Mouse (Mus musculus): ENCODE data around the gene Atg4b. TPM values are rescaled to one million over a fixed set of nuclear protein-coding genes. Genes with fewer than 3 reads are reported as not detected.
A peak's percentile ranks its signal among the peaks of the same experiment; 100 is the strongest.

The Atg4b gene
- 85.3 and 95.0 TPM in 2 replicates for polyA plus RNA-seq (2015; fragmentation: Nextera tagmentation; extraction: Ambion mirVana)

GRCm38 (mm10) chr1:93751290-93751689, at the start of gene Atg4b:
TSS of gene Atg4b (plus strand) at chr1:93751500.
- Histone ChIP-seq H3K4me2 (replicated peaks; ENCODE audit: low read depth, low read length) (no peak within 1 kb of the TSS), H3K4me1 (ENCODE audit: insufficient read depth, low read length) (peaks cover 16% of the 10 kb centered on the region), H3K4me3 (ENCODE audit: low read length) (no peak within 1 kb of the TSS), H3K27ac (ENCODE audit: low read length) (no peak within 1 kb of the TSS), H3K9me3 (ENCODE audit: low read length) (no peaks in the 10 kb centered on the region), H3K27me3 (ENCODE audit: insufficient read depth, low read length) (no peaks in the 10 kb centered on the region), H3K9ac (replicated peaks; ENCODE audit: low read length) (no peak within 1 kb of the TSS), H3K36me3 (ENCODE audit: insufficient read depth, low read length) (peaks cover 20% of the 10 kb centered on the region)
- WGBS = 85% methylated on average over 6 of the region's 6 CpGs
- no peak for ATAC-seq (ENCODE audit: low FRiP score, low TSS enrichment)

- Histone ChIP-seq H3K4me2 (replicated peaks; ENCODE audit: low read depth, low read length) (no peak overlapping the region), H3K27me3 (ENCODE audit: insufficient read depth, low read length) (no peaks in the 10 kb centered on the region), H3K4me3 (ENCODE audit: low read length) (no peak overlapping the region), H3K27ac (ENCODE audit: low read length) (no peak overlapping the region), H3K4me1 (ENCODE audit: insufficient read depth, low read length) (0 out of 2 replicates have a peak, but pooled peaks cover 8% of the 10 kb centered on the region), H3K36me3 (ENCODE audit: insufficient read depth, low read length) (peaks cover 23% of the 10 kb centered on the region), H3K9me3 (ENCODE audit: low read length) (no peaks in the 10 kb centered on the region), H3K9ac (replicated peaks; ENCODE audit: low read length) (no peak overlapping the region)
- no peak for ATAC-seq (ENCODE audit: low FRiP score, low TSS enrichment)
- 81% methylated on average over 1 of the region's 1 CpGs for WGBS
Measured at GRCm38 (mm10) chr1:93702106-93702505, 49.2 kb upstream of the Atg4b start.

DNA sequence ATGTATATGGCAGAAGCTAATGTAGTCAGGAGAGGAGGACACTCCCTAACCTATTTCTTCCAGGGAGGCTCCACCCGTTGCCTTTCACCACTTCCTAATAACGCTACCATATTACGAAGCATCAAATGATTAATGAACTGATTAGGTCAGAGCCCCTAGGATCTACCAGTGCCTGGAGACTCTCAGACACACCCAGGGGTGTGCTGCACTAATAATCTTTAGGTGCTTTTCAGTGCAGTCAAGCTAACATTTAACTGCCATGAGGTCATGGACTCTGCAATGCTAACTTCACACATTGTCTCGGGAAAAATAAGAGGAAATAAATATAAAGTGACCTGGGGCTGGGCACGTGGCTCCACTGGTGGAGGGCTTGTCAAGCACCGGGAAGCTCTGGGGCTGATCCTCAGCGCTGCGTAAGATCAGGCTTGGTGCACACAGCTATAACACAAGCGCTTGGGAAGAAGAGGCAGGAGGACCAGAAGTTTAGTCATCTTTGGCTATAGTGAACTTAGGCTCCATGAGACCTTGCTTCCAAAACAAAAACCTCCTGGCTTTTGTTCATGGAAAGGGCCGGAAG, 47.7 kb upstream of the Atg4b start:
- no peak overlapping the region for H3K4me3 ChIP-seq (ENCODE audit: low read length)
- no peak for ATAC-seq (ENCODE audit: low FRiP score, low TSS enrichment)
- no peak overlapping the region for H3K9ac ChIP-seq (replicated peaks; ENCODE audit: low read length)
- no peaks in the 10 kb centered on the region for H3K4me1 ChIP-seq (ENCODE audit: insufficient read depth, low read length)
- peaks cover 25% of the 10 kb centered on the region for H3K36me3 ChIP-seq (ENCODE audit: insufficient read depth, low read length)
- H3K4me2 ChIP-seq (replicated peaks; ENCODE audit: low read depth, low read length) = no peak overlapping the region
- H3K27ac ChIP-seq (ENCODE audit: low read length) = no peak overlapping the region
- H3K27me3 ChIP-seq (ENCODE audit: insufficient read depth, low read length) = no peaks in the 10 kb centered on the region
- 86% methylated on average over 10 of the region's 10 CpGs for WGBS
- H3K9me3 ChIP-seq (ENCODE audit: low read length) = 0 out of 2 replicates have a peak, but pooled peaks cover 2% of the 10 kb centered on the region

- 89% methylated on average over 9 of the region's 9 CpGs for WGBS
Measured at GRCm38 (mm10) chr1:93704341-93704740, 47.0 kb upstream of the Atg4b start.

GRCm38 (mm10) chr1:93705389-93705788, 45.9 kb upstream of the Atg4b start:
- H3K9me3 ChIP-seq (ENCODE audit: low read length) = 0 out of 2 replicates have a peak, but pooled peaks cover 3% of the 10 kb centered on the region
- ATAC-seq (ENCODE audit: low FRiP score, low TSS enrichment) = no peak
- H3K36me3 ChIP-seq (ENCODE audit: insufficient read depth, low read length) = peaks cover 27% of the 10 kb centered on the region
- H3K4me3 ChIP-seq (ENCODE audit: low read length) = no peak overlapping the region
- H3K4me1 ChIP-seq (ENCODE audit: insufficient read depth, low read length) = no peaks in the 10 kb centered on the region
- no peak overlapping the region for H3K9ac ChIP-seq (replicated peaks; ENCODE audit: low read length)
- H3K4me2 ChIP-seq (replicated peaks; ENCODE audit: low read depth, low read length) = no peak overlapping the region
- no peaks in the 10 kb centered on the region for H3K27me3 ChIP-seq (ENCODE audit: insufficient read depth, low read length)
- WGBS = 74% methylated on average over 3 of the region's 3 CpGs
- no peak overlapping the region for H3K27ac ChIP-seq (ENCODE audit: low read length)

More at GRCm38 (mm10) chr1:93704341-93704740, 47.0 kb upstream of the Atg4b start:
- Histone ChIP-seq H3K9ac (replicated peaks; ENCODE audit: low read length) (no peak overlapping the region), H3K4me1 (ENCODE audit: insufficient read depth, low read length) (no peaks in the 10 kb centered on the region), H3K27ac (ENCODE audit: low read length) (no peak overlapping the region), H3K27me3 (ENCODE audit: insufficient read depth, low read length) (no peaks in the 10 kb centered on the region), H3K9me3 (ENCODE audit: low read length) (0 out of 2 replicates have a peak, but pooled peaks cover 3% of the 10 kb centered on the region), H3K36me3 (ENCODE audit: insufficient read depth, low read length) (peaks cover 27% of the 10 kb centered on the region), H3K4me2 (replicated peaks; ENCODE audit: low read depth, low read length) (no peak overlapping the region), H3K4me3 (ENCODE audit: low read length) (no peak overlapping the region)
- no peak for ATAC-seq (ENCODE audit: low FRiP score, low TSS enrichment)

- H3K36me3 ChIP-seq (ENCODE audit: insufficient read depth, low read length) = peaks cover 16% of the 10 kb centered on the region
- WGBS = 91% methylated on average over 2 of the region's 2 CpGs
- H3K4me1 ChIP-seq (ENCODE audit: insufficient read depth, low read length) = no peaks in the 10 kb centered on the region
- H3K4me3 ChIP-seq (ENCODE audit: low read length) = no peak overlapping the region
- H3K27me3 ChIP-seq (ENCODE audit: insufficient read depth, low read length) = no peaks in the 10 kb centered on the region
- H3K4me2 ChIP-seq (replicated peaks; ENCODE audit: low read depth, low read length) = no peak overlapping the region
- no peaks in the 10 kb centered on the region for H3K9me3 ChIP-seq (ENCODE audit: low read length)
- no peak for ATAC-seq (ENCODE audit: low FRiP score, low TSS enrichment)
- H3K9ac ChIP-seq (replicated peaks; ENCODE audit: low read length) = no peak overlapping the region
- no peak overlapping the region for H3K27ac ChIP-seq (ENCODE audit: low read length)
Measured at GRCm38 (mm10) chr1:93716166-93716565, 35.1 kb upstream of the Atg4b start.

GRCm38 (mm10) chr1:93721557-93721956, 29.7 kb upstream of the Atg4b start:
- Histone ChIP-seq H3K9ac (replicated peaks; ENCODE audit: low read length) (no peak overlapping the region), H3K4me2 (replicated peaks; ENCODE audit: low read depth, low read length) (no peak overlapping the region), H3K4me3 (ENCODE audit: low read length) (no peak overlapping the region), H3K27ac (ENCODE audit: low read length) (no peak overlapping the region), H3K9me3 (ENCODE audit: low read length) (no peaks in the 10 kb centered on the region), H3K36me3 (ENCODE audit: insufficient read depth, low read length) (peaks cover 19% of the 10 kb centered on the region), H3K27me3 (ENCODE audit: insufficient read depth, low read length) (no peaks in the 10 kb centered on the region), H3K4me1 (ENCODE audit: insufficient read depth, low read length) (no peaks in the 10 kb centered on the region)
- WGBS = 69% methylated on average over 7 of the region's 7 CpGs
- ATAC-seq (ENCODE audit: low FRiP score, low TSS enrichment) = peak; percentile 69

- WGBS = 90% methylated on average over 3 of the region's 3 CpGs
Measured at GRCm38 (mm10) chr1:93724623-93725022, 26.7 kb upstream of the Atg4b start.

GRCm38 (mm10) chr1:93725665-93726064, 25.6 kb upstream of the Atg4b start:
- H3K9ac ChIP-seq (replicated peaks; ENCODE audit: low read length) = no peak overlapping the region
- no peaks in the 10 kb centered on the region for H3K27me3 ChIP-seq (ENCODE audit: insufficient read depth, low read length)
- H3K4me1 ChIP-seq (ENCODE audit: insufficient read depth, low read length) = no peaks in the 10 kb centered on the region
- no peak overlapping the region for H3K27ac ChIP-seq (ENCODE audit: low read length)
- no peak overlapping the region for H3K4me3 ChIP-seq (ENCODE audit: low read length)
- peaks cover 12% of the 10 kb centered on the region; the same call in 1 of the 2 replicates for H3K36me3 ChIP-seq (ENCODE audit: insufficient read depth, low read length)
- H3K4me2 ChIP-seq (replicated peaks; ENCODE audit: low read depth, low read length) = no peak overlapping the region
- no peak for ATAC-seq (ENCODE audit: low FRiP score, low TSS enrichment)
- no peaks in the 10 kb centered on the region for H3K9me3 ChIP-seq (ENCODE audit: low read length)
- WGBS = 88% methylated on average over 5 of the region's 5 CpGs

More at GRCm38 (mm10) chr1:93724623-93725022, 26.7 kb upstream of the Atg4b start:
- Histone ChIP-seq H3K4me3 (ENCODE audit: low read length) (no peak overlapping the region), H3K27me3 (ENCODE audit: insufficient read depth, low read length) (no peaks in the 10 kb centered on the region), H3K36me3 (ENCODE audit: insufficient read depth, low read length) (peaks cover 12% of the 10 kb centered on the region; the same call in 1 of the 2 replicates), H3K9me3 (ENCODE audit: low read length) (no peaks in the 10 kb centered on the region), H3K4me2 (replicated peaks; ENCODE audit: low read depth, low read length) (no peak overlapping the region), H3K27ac (ENCODE audit: low read length) (no peak overlapping the region), H3K9ac (replicated peaks; ENCODE audit: low read length) (no peak overlapping the region), H3K4me1 (ENCODE audit: insufficient read depth, low read length) (no peaks in the 10 kb centered on the region)
- no peak for ATAC-seq (ENCODE audit: low FRiP score, low TSS enrichment)

DNA sequence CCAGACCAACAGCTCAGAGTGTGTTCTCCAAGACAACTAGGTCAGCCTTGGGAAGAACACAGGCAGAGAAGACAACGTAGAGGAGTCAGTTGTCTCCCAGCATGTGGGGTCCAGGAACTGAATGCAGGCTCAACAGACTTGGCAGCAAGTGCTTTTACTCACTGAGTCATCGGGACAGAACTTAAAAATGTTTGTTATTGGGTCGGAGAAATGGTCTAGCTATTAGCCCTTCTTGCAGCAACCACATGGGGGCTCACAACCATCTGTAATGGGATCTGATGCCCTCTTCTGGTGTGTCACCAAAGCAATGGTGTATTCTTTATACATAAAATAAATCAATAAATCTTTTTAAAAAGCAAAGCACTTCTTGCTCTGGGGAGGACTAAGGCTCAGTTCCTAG, 25.2 kb upstream of the Atg4b start:
- 90% methylated on average over 3 of the region's 3 CpGs for WGBS

More for the DNA sequence above, 25.2 kb upstream of the Atg4b start:
- Histone ChIP-seq H3K36me3 (ENCODE audit: insufficient read depth, low read length) (peaks cover 12% of the 10 kb centered on the region; the same call in 1 of the 2 replicates), H3K27me3 (ENCODE audit: insufficient read depth, low read length) (no peaks in the 10 kb centered on the region), H3K4me1 (ENCODE audit: insufficient read depth, low read length) (no peaks in the 10 kb centered on the region), H3K9ac (replicated peaks; ENCODE audit: low read length) (no peak overlapping the region), H3K27ac (ENCODE audit: low read length) (no peak overlapping the region), H3K4me2 (replicated peaks; ENCODE audit: low read depth, low read length) (no peak overlapping the region), H3K4me3 (ENCODE audit: low read length) (no peak overlapping the region), H3K9me3 (ENCODE audit: low read length) (no peaks in the 10 kb centered on the region)
- no peak for ATAC-seq (ENCODE audit: low FRiP score, low TSS enrichment)
